Mouse (Mus musculus): ENCODE results near the gene Cnot4. TPM values are rescaled to one million over a fixed set of nuclear protein-coding genes. Genes with fewer than 3 reads are reported as not detected.

Gene Cnot4
- polyA plus RNA-seq, 1 experiment from 2014 or later = 21.8 TPM

GRCm38 (mm10) chr6:35028023-35028422 is 105.5 kb downstream of the Cnot4 start:
- no peaks in the 10 kb centered on the region for H3K27me3 ChIP-seq (ENCODE audit: insufficient read depth, poor library complexity, severe bottlenecking)
- H3K4me3 ChIP-seq = no peak overlapping the region
- H3K27ac ChIP-seq = no peak overlapping the region
- H3K9me3 ChIP-seq = no peaks in the 10 kb centered on the region
- WGBS = 94% methylated on average over 2 of the region's 2 CpGs
- H3K4me1 ChIP-seq = peaks cover 6% of the 10 kb centered on the region; the same call in 1 of the 2 replicates
- peaks cover 2% of the 10 kb centered on the region for H3K36me3 ChIP-seq
- DNase-seq (ENCODE audit: low spot score) = no peak

- Histone ChIP-seq H3K4me1 (peaks cover 6% of the 10 kb centered on the region; the same call in 1 of the 2 replicates), H3K27me3 (ENCODE audit: insufficient read depth, poor library complexity, severe bottlenecking) (no peaks in the 10 kb centered on the region), H3K36me3 (peaks cover 5% of the 10 kb centered on the region), H3K9me3 (no peaks in the 10 kb centered on the region), H3K27ac (no peak overlapping the region), H3K4me3 (no peak overlapping the region)
- no peak for DNase-seq (ENCODE audit: low spot score)
- WGBS = 77% methylated on average over 6 of the region's 6 CpGs
These were observed 106.3 kb downstream of the Cnot4 start for GRCm38 (mm10) chr6:35027257-35027656.

GRCm38 (mm10) chr6:35016624-35017023 is 116.9 kb downstream of the Cnot4 start:
- WGBS = 91% methylated on average over 5 of the region's 5 CpGs
- Histone ChIP-seq H3K4me3 (no peak overlapping the region), H3K9me3 (no peaks in the 10 kb centered on the region), H3K27me3 (ENCODE audit: insufficient read depth, poor library complexity, severe bottlenecking) (no peaks in the 10 kb centered on the region), H3K36me3 (peaks cover 8% of the 10 kb centered on the region), H3K27ac (no peak overlapping the region), H3K4me1 (no peaks in the 10 kb centered on the region; the same call in 1 of the 2 replicates)
- DNase-seq (ENCODE audit: low spot score) = no peak

GRCm38 (mm10) chr6:35011953-35012352 is 121.6 kb downstream of the Cnot4 start:
- Histone ChIP-seq H3K4me3 (no peak overlapping the region), H3K27ac (no peak overlapping the region), H3K36me3 (no peaks in the 10 kb centered on the region), H3K27me3 (ENCODE audit: insufficient read depth, poor library complexity, severe bottlenecking) (no peaks in the 10 kb centered on the region), H3K4me1 (no peaks in the 10 kb centered on the region; the same call in 1 of the 2 replicates), H3K9me3 (no peaks in the 10 kb centered on the region)
- 68% methylated on average over 1 of the region's 1 CpGs for WGBS
- DNase-seq (ENCODE audit: low spot score) = no peak

- Histone ChIP-seq H3K27ac (no peak overlapping the region), H3K4me1 (no peaks in the 10 kb centered on the region; the same call in 1 of the 2 replicates), H3K36me3 (no peaks in the 10 kb centered on the region), H3K9me3 (no peaks in the 10 kb centered on the region), H3K27me3 (ENCODE audit: insufficient read depth, poor library complexity, severe bottlenecking) (no peaks in the 10 kb centered on the region), H3K4me3 (no peak overlapping the region)
- WGBS = 94% methylated on average over 5 of the region's 5 CpGs
- no peak for DNase-seq (ENCODE audit: low spot score)
These were observed 122.8 kb downstream of the Cnot4 start for GRCm38 (mm10) chr6:35010705-35011104.

- no peak overlapping the region for H3K4me3 ChIP-seq
- H3K27me3 ChIP-seq (ENCODE audit: insufficient read depth, poor library complexity, severe bottlenecking) = no peaks in the 10 kb centered on the region
- DNase-seq (ENCODE audit: low spot score) = no peak
- H3K4me1 ChIP-seq = peaks cover 11% of the 10 kb centered on the region
- no peak overlapping the region for H3K27ac ChIP-seq
- no peaks in the 10 kb centered on the region for H3K36me3 ChIP-seq
- no peaks in the 10 kb centered on the region for H3K9me3 ChIP-seq
- WGBS = 62% methylated on average over 18 of the region's 18 CpGs
These were observed 131.3 kb downstream of the Cnot4 start for GRCm38 (mm10) chr6:35002261-35002669.

- H3K4me1 ChIP-seq = peaks cover 18% of the 10 kb centered on the region
- no peak overlapping the region for H3K27ac ChIP-seq
- no peak for DNase-seq (ENCODE audit: low spot score)
- no peaks in the 10 kb centered on the region for H3K36me3 ChIP-seq
- peaks cover 10% of the 10 kb centered on the region; the same call in 1 of the 2 replicates for H3K27me3 ChIP-seq (ENCODE audit: insufficient read depth, poor library complexity, severe bottlenecking)
- no peaks in the 10 kb centered on the region for H3K9me3 ChIP-seq
- 8% methylated on average over 4 of the region's 4 CpGs for WGBS
- H3K4me3 ChIP-seq = no peak overlapping the region
These were observed 134.4 kb downstream of the Cnot4 start for GRCm38 (mm10) chr6:34999101-34999500.

GRCm38 (mm10) chr6:34996496-34996895 is 137.0 kb downstream of the Cnot4 start:
- H3K27me3 ChIP-seq (ENCODE audit: insufficient read depth, poor library complexity, severe bottlenecking) = peaks cover 19% of the 10 kb centered on the region
- no peak overlapping the region for H3K27ac ChIP-seq
- no peak for DNase-seq (ENCODE audit: low spot score)
- no peaks in the 10 kb centered on the region for H3K9me3 ChIP-seq
- no peak overlapping the region for H3K4me3 ChIP-seq
- 69% methylated on average over 4 of the region's 4 CpGs for WGBS
- no peaks in the 10 kb centered on the region for H3K36me3 ChIP-seq
- H3K4me1 ChIP-seq = peaks cover 16% of the 10 kb centered on the region

- Histone ChIP-seq H3K4me3 (peak overlapping the region; percentile 49), H3K9me3 (no peaks in the 10 kb centered on the region), H3K27ac (peak overlapping the region; percentile 3; the same call in 1 of the 2 replicates), H3K27me3 (ENCODE audit: insufficient read depth, poor library complexity, severe bottlenecking) (peaks cover 20% of the 10 kb centered on the region), H3K4me1 (peaks cover 16% of the 10 kb centered on the region), H3K36me3 (no peaks in the 10 kb centered on the region)
- DNase-seq (ENCODE audit: low spot score) = peak; percentile 92
- 8% methylated on average over 13 of the region's 13 CpGs for WGBS
These were observed 138.3 kb downstream of the Cnot4 start for GRCm38 (mm10) chr6:34995265-34995681.

GRCm38 (mm10) chr6:34994692-34995091 is 138.8 kb downstream of the Cnot4 start:
- 50% methylated on average over 5 of the region's 5 CpGs for WGBS
- H3K27ac ChIP-seq = 0 out of 2 replicates have a peak overlapping the region, but pooled peaks have one; percentile 3
- H3K4me1 ChIP-seq = peaks cover 16% of the 10 kb centered on the region
- H3K4me3 ChIP-seq = peak overlapping the region; percentile 49
- no peaks in the 10 kb centered on the region for H3K36me3 ChIP-seq
- H3K9me3 ChIP-seq = no peaks in the 10 kb centered on the region
- H3K27me3 ChIP-seq (ENCODE audit: insufficient read depth, poor library complexity, severe bottlenecking) = peaks cover 21% of the 10 kb centered on the region
- DNase-seq (ENCODE audit: low spot score) = no peak

GRCm38 (mm10) chr6:34989263-34989662 is 144.3 kb downstream of the Cnot4 start:
- Histone ChIP-seq H3K27me3 (ENCODE audit: insufficient read depth, poor library complexity, severe bottlenecking) (peaks cover 31% of the 10 kb centered on the region), H3K36me3 (no peaks in the 10 kb centered on the region), H3K4me3 (no peak overlapping the region), H3K9me3 (no peaks in the 10 kb centered on the region), H3K27ac (no peak overlapping the region), H3K4me1 (peaks cover 19% of the 10 kb centered on the region)
- no peak for DNase-seq (ENCODE audit: low spot score)
- WGBS = 71% methylated on average over 6 of the region's 6 CpGs

GRCm38 (mm10) chr6:34988081-34988761 is 145.3 kb downstream of the Cnot4 start, which contains the start of gene Slc23a4:
Gene Slc23a4, minus strand, starts transcription at chr6:34988404.
- Histone ChIP-seq H3K36me3 (no peaks in the 10 kb centered on the region), H3K9me3 (no peaks in the 10 kb centered on the region), H3K4me1 (peaks cover 19% of the 10 kb centered on the region), H3K27me3 (ENCODE audit: insufficient read depth, poor library complexity, severe bottlenecking) (peaks cover 31% of the 10 kb centered on the region), H3K27ac (peak within 1 kb of the TSS; percentile 65; the same call in 1 of the 2 replicates), H3K4me3 (peak within 1 kb of the TSS; percentile 35)
- DNase-seq (ENCODE audit: low spot score) = no peak
- 10% methylated on average over 20 of the region's 20 CpGs for WGBS

GRCm38 (mm10) chr6:34987085-34987645 is 146.4 kb downstream of the Cnot4 start:
- Histone ChIP-seq H3K4me1 (peaks cover 19% of the 10 kb centered on the region), H3K36me3 (no peaks in the 10 kb centered on the region), H3K27me3 (ENCODE audit: insufficient read depth, poor library complexity, severe bottlenecking) (peaks cover 28% of the 10 kb centered on the region), H3K4me3 (no peak overlapping the region), H3K27ac (no peak overlapping the region), H3K9me3 (no peaks in the 10 kb centered on the region)
- WGBS = 76% methylated on average over 12 of the region's 12 CpGs
- no peak for DNase-seq (ENCODE audit: low spot score)
